In the genomic region with DNA sequence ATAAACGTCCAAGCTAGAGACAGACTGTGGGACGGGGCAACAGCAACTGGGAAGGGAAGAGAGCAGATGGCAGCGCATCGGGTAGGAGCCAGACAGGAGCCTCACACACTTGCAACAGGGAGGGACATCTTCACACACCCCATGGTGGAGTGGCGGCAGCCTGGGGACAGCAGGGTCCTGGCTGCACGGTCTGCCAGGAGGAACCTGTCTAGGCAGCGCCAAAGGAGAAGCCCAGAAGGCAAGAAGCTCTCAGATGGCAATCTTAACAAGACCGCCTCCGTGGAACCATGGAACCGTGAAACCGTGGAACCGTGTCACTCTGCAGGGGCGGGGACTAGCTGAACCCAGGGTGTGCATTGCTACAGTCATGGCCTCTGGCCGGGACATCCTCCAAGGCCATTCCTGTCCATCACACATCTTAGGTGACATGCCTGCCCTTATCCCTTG, we compare ENCODE assay signal across 8 mouse cellular contexts. TPM values are rescaled to one million over a fixed set of nuclear protein-coding genes. Genes with fewer than 3 reads are reported as not detected.
DNase-seq lines count a peak whose midpoint lies in the region; ATAC-seq and TF ChIP-seq lines count a peak whose summit lies in the region.

No protein-coding gene starts in this region.

- H3K9me3 ChIP-seq in embryonic facial prominence, embryonic 14.5 days (ENCODE audit: control insufficient read depth, low read length), result no peaks in the 10 kb centered on the region
- H3K9me3 ChIP-seq in midbrain, embryonic 12.5 days, result no peaks in the 10 kb centered on the region

- peak overlapping the region; percentile 50; the same call in 1 of the 2 replicates for H3K27ac ChIP-seq in left cerebral cortex, adult 2 months
- peak overlapping the region; percentile 0; the same call in 1 of the 2 replicates for H3K27ac ChIP-seq in cerebellum, adult 2 months (ENCODE audit: insufficient read depth, low read length)
- H3K27ac ChIP-seq in embryonic facial prominence, embryonic 14.5 days (replicated peaks; ENCODE audit: low read depth, low read length), result no peak overlapping the region; the same call in 1 of the 2 replicates
- peak overlapping the region; percentile 39; the same call in 1 of the 2 replicates for H3K27ac ChIP-seq in midbrain, embryonic 12.5 days (replicated peaks)

- H3K4me3 ChIP-seq in left cerebral cortex, adult 2 months, result no peak overlapping the region
- H3K4me3 ChIP-seq in cerebellum, adult 2 months (replicated peaks; ENCODE audit: insufficient read depth, low read depth, low read length), result no peak overlapping the region
- no peak overlapping the region for H3K4me3 ChIP-seq in embryonic facial prominence, embryonic 14.5 days (ENCODE audit: low read depth, low read length)
- H3K4me3 ChIP-seq in midbrain, embryonic 12.5 days, result no peak overlapping the region

- no peak overlapping the region for H3K9ac ChIP-seq in embryonic facial prominence, embryonic 14.5 days (ENCODE audit: low read depth, low read length)
- H3K9ac ChIP-seq in midbrain, embryonic 12.5 days (replicated peaks), result no peak overlapping the region

- no peaks in the 10 kb centered on the region; the same call in 1 of the 2 replicates for H3K36me3 ChIP-seq in embryonic facial prominence, embryonic 14.5 days (ENCODE audit: control insufficient read depth, insufficient read depth, low read length)
- H3K36me3 ChIP-seq in midbrain, embryonic 12.5 days, result no peaks in the 10 kb centered on the region

- WGBS in cerebellum, adult 2 months, result 3% methylated on average over 14 of the region's 14 CpGs
- WGBS in embryonic facial prominence, embryonic 14.5 days, result 70% methylated on average over 14 of the region's 14 CpGs
- 84% methylated on average over 14 of the region's 14 CpGs for WGBS in midbrain, embryonic 12.5 days

- no peak for TF ChIP-seq POLR2A in cerebellum, adult 2 months (IDR thresholded peaks at IDR 0.05; ENCODE audit: borderline replicate concordance, insufficient read depth, low read length)

- no peaks in the 10 kb centered on the region for H3K27me3 ChIP-seq in cerebellum, adult 2 months (ENCODE audit: control insufficient read depth, insufficient read depth, low read length)
- H3K27me3 ChIP-seq in embryonic facial prominence, embryonic 14.5 days (replicated peaks; ENCODE audit: control insufficient read depth, insufficient read depth, low read length), result no peaks in the 10 kb centered on the region
- no peaks in the 10 kb centered on the region for H3K27me3 ChIP-seq in midbrain, embryonic 12.5 days

- intact Hi-C loops in left cerebral cortex, adult 2 months (cut with DNase I), result no loop called here
- intact Hi-C loops in left cerebral cortex, postnatal 14 days (cut with DNase I), result no loop called here

- no peak for TF ChIP-seq CTCF in left cerebral cortex, adult 2 months (IDR thresholded peaks at IDR 0.05)
- no peak for TF ChIP-seq CTCF in cerebellum, adult 2 months (IDR thresholded peaks at IDR 0.05; ENCODE audit: borderline replicate concordance, insufficient read depth, low read depth, low read length)

- DNase-seq in left cerebral cortex, adult 2 months (ENCODE audit: extremely low spot score in 1 of 2, low spot score in 2 of 2), result no peak
- DNase-seq in left cerebral cortex, postnatal 14 days (ENCODE audit: low spot score in 2 of 2), result no peak
- DNase-seq in cerebellum, adult 2 months, result peak; percentile 84 to 91
- DNase-seq in embryonic facial prominence, embryonic 14.5 days (ENCODE audit: low spot score), result no peak
- DNase-seq in frontal cortex, postnatal 25 days (ENCODE audit: low spot score in 2 of 2), result no peak
- no peak for DNase-seq in ovary, postnatal 36 days (ENCODE audit: low spot score)
- DNase-seq in thymus, postnatal 36 days, result no peak

- H3K4me2 ChIP-seq in embryonic facial prominence, embryonic 14.5 days (ENCODE audit: low read depth, low read length), result no peak overlapping the region
- H3K4me2 ChIP-seq in midbrain, embryonic 12.5 days (replicated peaks), result no peak overlapping the region

- ATAC-seq in embryonic facial prominence, embryonic 14.5 days (ENCODE audit: low read depth), result peak; percentile 16; the same call in 1 of the 2 replicates
- ATAC-seq in midbrain, embryonic 12.5 days (ENCODE audit: low FRiP score, low read depth), result no peak

- peaks cover 85% of the 10 kb centered on the region for H3K4me1 ChIP-seq in cerebellum, adult 2 months (ENCODE audit: control insufficient read depth, insufficient read depth, low read length)
- H3K4me1 ChIP-seq in embryonic facial prominence, embryonic 14.5 days (ENCODE audit: control insufficient read depth, insufficient read depth, low read length), result peaks cover 33% of the 10 kb centered on the region
- peaks cover 67% of the 10 kb centered on the region for H3K4me1 ChIP-seq in midbrain, embryonic 12.5 days

RNA-seq across cellular contexts. Expression of a gene that starts 50.1 kb away (rescaled TPM):
- 100 to 1,000 TPM; 228 to 270 TPM for total RNA-seq in left cerebral cortex, adult 2 months (2021)
- total RNA-seq in left cerebral cortex, postnatal 14 days (2021), result 100 to 1,000 TPM; 171 to 175 TPM
- 86.8 and 93.2 TPM in 2 replicates for polyA plus RNA-seq in cerebellum, adult 2 months (2012; rRNA removed)
- polyA plus RNA-seq in embryonic facial prominence, embryonic 14.5 days (2014; fragmentation: Nextera tagmentation; extraction: Ambion mirVana), result 34.9 and 37.3 TPM in 2 replicates
- 24.5 and 25.1 TPM in 2 replicates for polyA plus RNA-seq in midbrain, embryonic 12.5 days (2016; fragmentation: Nextera tagmentation; extraction: Ambion mirVana)

Comparison
In these comparisons a context has a peak if more than half of its experiments do, and no peak if none do; other contexts are left out.
1. DNase-seq: peak in cerebellum, adult 2 months (2 of 2); none in left cerebral cortex, adult 2 months (0 of 2), left cerebral cortex, postnatal 14 days (0 of 2), embryonic facial prominence, embryonic 14.5 days (single experiment), frontal cortex, postnatal 25 days (0 of 2), ovary, postnatal 36 days (single experiment) and thymus, postnatal 36 days (0 of 2).